Comparison of ENCODE assay signal across 14 mouse cellular contexts in genomic region chr12:28622167-28622532, GRCm38 (mm10). TPM values are rescaled to one million over a fixed set of nuclear protein-coding genes. Genes with fewer than 3 reads are reported as not detected.
DNase-seq lines count a peak whose midpoint lies in the region; ATAC-seq and TF ChIP-seq lines count a peak whose summit lies in the region.
"Had no signal": no experiment of that assay in that cellular context is flagged by ENCODE, and none has a peak within 500 bp of the region (broad histone marks: within the 10 kb centered on the region; RNA-seq: fewer than 3 reads in every experiment).

No protein-coding gene starts in this region.

- H3K27ac ChIP-seq in kidney, embryonic 14.5 days (ENCODE audit: low read depth, low read length), result peak overlapping the region; percentile 55; the same call in 1 of the 2 replicates
- H3K27ac ChIP-seq in heart, postnatal 0 days (ENCODE audit: low read depth), result 0 out of 2 replicates have a peak overlapping the region, but pooled peaks have one; percentile 41
- H3K27ac ChIP-seq in thymus, adult 2 months (ENCODE audit: control insufficient read depth, insufficient read depth, low read length), result no peak overlapping the region
- no peak overlapping the region for H3K27ac ChIP-seq in hindbrain, embryonic 16.5 days (ENCODE audit: low read depth, low read length)
- H3K27ac ChIP-seq: embryonic facial prominence, embryonic 12.5 days had no signal

- 42% methylated on average over 5 of the region's 5 CpGs for WGBS in kidney, embryonic 14.5 days
- 25% methylated on average over 5 of the region's 5 CpGs for WGBS in heart, postnatal 0 days
- 82% methylated on average over 5 of the region's 5 CpGs for WGBS in thymus, adult 2 months
- WGBS in hindbrain, embryonic 16.5 days, result 47% methylated on average over 5 of the region's 5 CpGs

- H3K27me3 ChIP-seq in kidney, embryonic 14.5 days (ENCODE audit: control insufficient read depth, insufficient read depth, low read length), result no peaks in the 10 kb centered on the region
- no peaks in the 10 kb centered on the region for H3K27me3 ChIP-seq in heart, postnatal 0 days (ENCODE audit: control insufficient read depth, insufficient read depth, low read length)
- no peaks in the 10 kb centered on the region for H3K27me3 ChIP-seq in thymus, adult 2 months (ENCODE audit: control insufficient read depth, insufficient read depth, low read length)
- no peaks in the 10 kb centered on the region for H3K27me3 ChIP-seq in hindbrain, embryonic 16.5 days (replicated peaks; ENCODE audit: control insufficient read depth, insufficient read depth, low read length)
- H3K27me3 ChIP-seq: embryonic facial prominence, embryonic 12.5 days had no signal

- H3K4me1 ChIP-seq in kidney, embryonic 14.5 days (ENCODE audit: control insufficient read depth, insufficient read depth, low read length), result peaks cover 7% of the 10 kb centered on the region; the same call in 1 of the 2 replicates
- peaks cover 10% of the 10 kb centered on the region for H3K4me1 ChIP-seq in heart, postnatal 0 days (ENCODE audit: control insufficient read depth, insufficient read depth)
- no peaks in the 10 kb centered on the region for H3K4me1 ChIP-seq in thymus, adult 2 months (replicated peaks; ENCODE audit: control insufficient read depth, insufficient read depth, low read length)
- no peaks in the 10 kb centered on the region; the same call in 1 of the 2 replicates for H3K4me1 ChIP-seq in hindbrain, embryonic 16.5 days (ENCODE audit: control insufficient read depth, insufficient read depth, low read depth, low read length)

- H3K4me3 ChIP-seq in kidney, embryonic 14.5 days (ENCODE audit: low read length), result no peak overlapping the region
- H3K4me3 ChIP-seq in heart, postnatal 0 days (ENCODE audit: low read depth, low read length), result no peak overlapping the region
- H3K4me3 ChIP-seq in thymus, adult 2 months (ENCODE audit: control insufficient read depth, insufficient read depth, low read length), result no peak overlapping the region
- no peak overlapping the region for H3K4me3 ChIP-seq in hindbrain, embryonic 16.5 days (ENCODE audit: low read length)
- H3K4me3 ChIP-seq: embryonic facial prominence, embryonic 12.5 days; myocyte had no signal

- ATAC-seq in kidney, embryonic 14.5 days (ENCODE audit: low FRiP score, low TSS enrichment), result no peak
- no peak for ATAC-seq in heart, postnatal 0 days (ENCODE audit: insufficient read depth, low read depth)
- ATAC-seq in hindbrain, embryonic 16.5 days, result no peak

- no peak for DNase-seq in kidney, postnatal 36 days
- DNase-seq in lung, postnatal 36 days, result peak; percentile 6
- no peak for DNase-seq in lung, adult 18-20 months
- DNase-seq in heart, postnatal 0 days (ENCODE audit: low spot score), result no peak
- peak; percentile 12 to 23 for DNase-seq in right cerebral cortex, postnatal 36 days (ENCODE audit: low spot score in 2 of 2)
- DNase-seq in thymus, adult 2 months, result no peak

- no peak for TF ChIP-seq EP300 in heart, postnatal 0 days (IDR thresholded peaks at IDR 0.05; ENCODE audit: low read depth)

- no peaks in the 10 kb centered on the region for H3K9me3 ChIP-seq in kidney, embryonic 14.5 days (ENCODE audit: control insufficient read depth, low read length)
- H3K9me3 ChIP-seq in heart, postnatal 0 days (replicated peaks; ENCODE audit: control insufficient read depth, low read length), result no peaks in the 10 kb centered on the region
- H3K9me3 ChIP-seq in hindbrain, embryonic 16.5 days (ENCODE audit: control insufficient read depth, low read length), result no peaks in the 10 kb centered on the region
- H3K9me3 ChIP-seq: embryonic facial prominence, embryonic 12.5 days had no signal

- H3K9ac ChIP-seq in kidney, embryonic 14.5 days (ENCODE audit: low read depth, low read length), result no peak overlapping the region
- H3K9ac ChIP-seq in heart, postnatal 0 days (replicated peaks; ENCODE audit: low read depth, low read length), result no peak overlapping the region; the same call in 1 of the 2 replicates
- H3K9ac ChIP-seq in hindbrain, embryonic 16.5 days (ENCODE audit: low read depth, low read length), result no peak overlapping the region
- H3K9ac ChIP-seq: embryonic facial prominence, embryonic 12.5 days had no signal

- no peak for TF ChIP-seq POLR2A in thymus, adult 2 months (IDR thresholded peaks at IDR 0.05; ENCODE audit: control insufficient read depth, extremely low read depth, insufficient read depth, low read length, poor library complexity)

- no peak for TF ChIP-seq CTCF in heart, postnatal 0 days (IDR thresholded peaks at IDR 0.05; ENCODE audit: low read depth)
- no peak for TF ChIP-seq CTCF in thymus, adult 2 months (IDR thresholded peaks at IDR 0.05; ENCODE audit: borderline replicate concordance, control insufficient read depth, extremely low read depth, insufficient read depth, low read length, poor library complexity)

- H3K4me2 ChIP-seq in kidney, embryonic 14.5 days (replicated peaks; ENCODE audit: low read depth, low read length), result no peak overlapping the region
- H3K4me2 ChIP-seq in heart, postnatal 0 days (ENCODE audit: low read depth, low read length), result peak overlapping the region; percentile 44
- H3K4me2 ChIP-seq in hindbrain, embryonic 16.5 days (ENCODE audit: low read length), result no peak overlapping the region
- H3K4me2 ChIP-seq: embryonic facial prominence, embryonic 12.5 days had no signal

- no peaks in the 10 kb centered on the region for H3K36me3 ChIP-seq in kidney, embryonic 14.5 days (ENCODE audit: control insufficient read depth, insufficient read depth, low read length)
- no peaks in the 10 kb centered on the region for H3K36me3 ChIP-seq in heart, postnatal 0 days (replicated peaks; ENCODE audit: control insufficient read depth, insufficient read depth, low read length)
- no peaks in the 10 kb centered on the region for H3K36me3 ChIP-seq in thymus, adult 2 months (ENCODE audit: control insufficient read depth, insufficient read depth, low read length)
- no peaks in the 10 kb centered on the region; the same call in 1 of the 2 replicates for H3K36me3 ChIP-seq in hindbrain, embryonic 16.5 days (ENCODE audit: control insufficient read depth, insufficient read depth, low read length)
- H3K36me3 ChIP-seq: embryonic facial prominence, embryonic 12.5 days had no signal

RNA-seq across cellular contexts. Expression of gene Colec11, which starts 1.0 kb away (rescaled TPM):
- 1.9 and 2.6 TPM in 2 replicates for polyA plus RNA-seq in kidney, embryonic 14.5 days (2014; fragmentation: Nextera tagmentation; extraction: Ambion mirVana)
- 11.2 and 18.4 TPM in 2 replicates for total RNA-seq in heart, postnatal 0 days (2014; rRNA removed; ENCODE audit: low replicate concordance)
- polyA plus RNA-seq in heart, postnatal 0 days (2015; fragmentation: Nextera tagmentation; extraction: Ambion mirVana), result 28.1 and 29.4 TPM in 2 replicates
- polyA plus RNA-seq in thymus, adult 2 months (2012; rRNA removed), result 0.56 and 1.8 TPM in 2 replicates
- polyA plus RNA-seq in hindbrain, embryonic 16.5 days (2015; fragmentation: Nextera tagmentation; extraction: Ambion mirVana), result 1.4 and 1.6 TPM in 2 replicates
- total RNA-seq: hematopoietic stem cell, adult 5-6 weeks had no signal

RNA-seq across cellular contexts. Expression of gene Rps7, which starts 13.6 kb away (rescaled TPM):
- 959 and 1,233 TPM in 2 replicates for polyA plus RNA-seq in kidney, embryonic 14.5 days (2014; fragmentation: Nextera tagmentation; extraction: Ambion mirVana)
- total RNA-seq in heart, postnatal 0 days (2014; rRNA removed; ENCODE audit: low replicate concordance), result 684 and 717 TPM in 2 replicates
- polyA plus RNA-seq in heart, postnatal 0 days (2015; fragmentation: Nextera tagmentation; extraction: Ambion mirVana), result 419 and 457 TPM in 2 replicates
- 351 and 388 TPM in 2 replicates for polyA plus RNA-seq in thymus, adult 2 months (2012; rRNA removed)
- polyA plus RNA-seq in hindbrain, embryonic 16.5 days (2015; fragmentation: Nextera tagmentation; extraction: Ambion mirVana), result 315 and 319 TPM in 2 replicates

RNA-seq across cellular contexts. Expression of gene Rnaseh1, which starts 27.3 kb away (rescaled TPM):
- polyA plus RNA-seq in kidney, embryonic 14.5 days (2014; fragmentation: Nextera tagmentation; extraction: Ambion mirVana), result 27.5 and 31.6 TPM in 2 replicates
- 4.1 and 17.7 TPM in 2 replicates for total RNA-seq in heart, postnatal 0 days (2014; rRNA removed; ENCODE audit: low replicate concordance)
- 11.6 and 12.6 TPM in 2 replicates for polyA plus RNA-seq in heart, postnatal 0 days (2015; fragmentation: Nextera tagmentation; extraction: Ambion mirVana)
- polyA plus RNA-seq in thymus, adult 2 months (2012; rRNA removed), result 14.9 and 16.1 TPM in 2 replicates
- 22.7 and 23.0 TPM in 2 replicates for polyA plus RNA-seq in hindbrain, embryonic 16.5 days (2015; fragmentation: Nextera tagmentation; extraction: Ambion mirVana)

RNA-seq across cellular contexts. Expression of gene Allc, which starts 39.8 kb away (rescaled TPM):
- polyA plus RNA-seq in kidney, embryonic 14.5 days (2014; fragmentation: Nextera tagmentation; extraction: Ambion mirVana), result 0.14 TPM in 1 of 2 replicates, not detected in the other
- not detected in 2 replicates for total RNA-seq in heart, postnatal 0 days (2014; rRNA removed; ENCODE audit: low replicate concordance)
- not detected in 2 replicates for polyA plus RNA-seq in heart, postnatal 0 days (2015; fragmentation: Nextera tagmentation; extraction: Ambion mirVana)
- 0.09 TPM in 1 of 2 replicates, not detected in the other for polyA plus RNA-seq in thymus, adult 2 months (2012; rRNA removed)
- polyA plus RNA-seq in hindbrain, embryonic 16.5 days (2015; fragmentation: Nextera tagmentation; extraction: Ambion mirVana), result 0.15 TPM in 2 replicates
- total RNA-seq: hematopoietic stem cell, adult 5-6 weeks had no signal
- polyA plus RNA-seq: embryonic facial prominence, embryonic 12.5 days; large intestine, adult 2 months; liver, embryonic 16.5 days; myocyte; thymus, postnatal 0 days had no signal

RNA-seq across cellular contexts. Expression of gene Adi1, which starts 52.9 kb away (rescaled TPM):
- polyA plus RNA-seq in kidney, embryonic 14.5 days (2014; fragmentation: Nextera tagmentation; extraction: Ambion mirVana), result 87.4 and 89.1 TPM in 2 replicates
- 4.4 and 15.8 TPM in 2 replicates for total RNA-seq in heart, postnatal 0 days (2014; rRNA removed; ENCODE audit: low replicate concordance)
- 37.0 and 38.4 TPM in 2 replicates for polyA plus RNA-seq in heart, postnatal 0 days (2015; fragmentation: Nextera tagmentation; extraction: Ambion mirVana)
- 12.4 and 15.8 TPM in 2 replicates for polyA plus RNA-seq in thymus, adult 2 months (2012; rRNA removed)
- 28.6 and 32.1 TPM in 2 replicates for polyA plus RNA-seq in hindbrain, embryonic 16.5 days (2015; fragmentation: Nextera tagmentation; extraction: Ambion mirVana)

Comparison
In these comparisons a context has a peak if more than half of its experiments do, and no peak if none do; other contexts are left out.
1. DNase-seq: peak in lung, postnatal 36 days (single experiment) and right cerebral cortex, postnatal 36 days (2 of 2); none in kidney, postnatal 36 days (0 of 2), lung, adult 18-20 months (0 of 2), heart, postnatal 0 days (single experiment) and thymus, adult 2 months (single experiment).
2. H3K27ac ChIP-seq: peak in kidney, embryonic 14.5 days (single experiment) and heart, postnatal 0 days (single experiment); none in thymus, adult 2 months (single experiment) and hindbrain, embryonic 16.5 days (single experiment).